Mouse (Mus musculus): Measurements from ENCODE around the gene Cd244a.
A peak's percentile ranks its signal among the peaks of the same experiment; 100 is the strongest.

Cd244a gene

DNA sequence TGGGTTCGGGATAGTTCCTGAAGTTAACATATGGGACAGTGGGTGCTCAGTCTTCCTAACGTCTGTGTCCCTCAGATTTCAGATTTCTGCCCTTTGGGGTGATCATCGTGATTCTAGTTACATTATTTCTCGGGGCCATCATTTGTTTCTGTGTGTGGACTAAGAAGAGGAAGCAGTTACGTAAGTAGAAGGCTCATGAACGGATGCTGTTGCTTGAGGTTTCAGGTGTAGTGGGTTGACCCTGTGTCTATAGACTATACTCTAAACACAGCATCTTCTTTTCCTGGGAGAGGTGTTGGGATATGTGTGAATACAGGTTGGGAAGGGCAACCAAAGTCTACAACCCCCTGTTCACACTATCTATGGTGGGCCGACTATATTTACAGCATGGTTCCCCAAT is 18.2 kb downstream of the Cd244a start:
- DNase-seq (ENCODE audit: low spot score) = no peak

DNA sequence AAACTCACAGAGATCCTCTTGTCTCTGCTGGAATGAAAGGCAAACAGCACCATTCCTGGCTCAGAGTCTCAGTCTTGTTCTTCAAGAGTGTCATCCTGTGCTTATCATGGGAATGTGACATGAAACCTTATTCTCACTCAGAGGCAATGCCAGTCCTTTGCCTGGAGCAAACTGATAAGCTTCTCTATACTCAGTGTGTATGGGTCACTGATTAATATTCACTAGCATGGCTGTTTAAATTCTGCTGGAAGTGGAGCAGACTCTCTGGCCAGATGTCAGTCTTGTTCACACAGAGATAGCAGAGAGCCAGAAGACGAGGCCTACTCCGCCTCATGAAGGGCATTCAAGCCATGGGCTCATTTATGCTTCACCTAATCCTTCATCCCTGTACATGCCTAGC is 25.6 kb downstream of the Cd244a start:
- no peak for DNase-seq (ENCODE audit: low spot score)

DNA sequence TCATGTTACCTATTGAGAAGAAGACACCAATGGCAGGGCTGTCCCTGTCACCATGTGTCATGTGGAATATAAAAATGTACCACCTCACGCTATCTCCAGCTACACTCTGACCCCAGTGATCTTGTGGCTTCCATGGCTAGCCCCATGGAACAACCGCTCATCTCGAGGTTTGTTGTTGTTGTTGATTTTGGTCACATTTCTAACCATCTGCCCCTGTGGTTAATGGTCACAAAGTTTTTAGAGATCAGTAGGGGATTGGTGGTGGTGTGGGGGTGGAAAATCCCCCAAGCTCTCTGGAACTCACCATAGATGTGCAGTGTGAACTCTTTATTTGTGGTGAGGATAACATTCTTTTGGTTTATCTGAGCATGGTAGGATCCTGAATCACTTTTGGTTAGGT is 45.7 kb downstream of the Cd244a start:
- DNase-seq (ENCODE audit: low spot score) = no peak

DNA sequence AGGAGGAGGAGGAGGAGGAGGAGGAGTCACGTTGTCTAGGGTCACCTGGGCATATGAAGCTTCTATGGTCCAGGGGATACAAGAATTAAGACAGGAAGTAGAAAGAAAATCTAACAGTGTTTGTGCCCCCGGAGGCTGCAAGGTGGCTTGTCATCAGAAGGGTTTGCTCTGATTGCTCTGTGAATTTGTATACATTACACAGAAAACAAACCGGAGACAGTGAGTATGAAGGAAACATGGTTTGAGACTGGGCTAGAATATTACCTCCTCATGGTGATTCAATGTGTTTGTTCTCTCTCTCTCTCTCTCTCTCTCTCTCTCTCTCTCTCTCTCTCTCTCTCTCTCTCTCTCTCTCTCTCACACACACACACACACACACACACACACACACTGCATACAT is 47.7 kb downstream of the Cd244a start:
- no peak for DNase-seq (ENCODE audit: low spot score)

DNA sequence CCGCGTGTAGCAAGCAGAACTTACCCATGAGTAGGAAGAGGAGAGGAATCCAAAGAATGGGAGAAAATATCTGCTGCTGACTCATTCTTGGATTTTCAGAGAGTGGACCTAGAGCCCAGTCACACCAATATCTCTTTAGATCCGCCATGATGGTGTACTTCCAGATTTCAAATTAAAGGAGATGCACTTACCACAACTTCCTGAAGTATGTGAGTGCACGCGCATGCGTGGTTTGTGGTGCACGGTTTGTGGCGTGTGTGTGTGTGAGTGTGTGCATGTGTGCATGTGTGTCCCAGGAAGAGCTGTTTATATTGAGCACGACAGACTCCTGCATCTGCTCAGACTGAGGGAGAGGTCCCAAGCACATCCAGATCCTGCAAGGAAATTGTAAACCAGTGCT is 48.2 kb downstream of the Cd244a start, which contains the start of gene Ly9:
Gene Ly9, minus strand, starts transcription at position 235 of the 400 bp plus-strand sequence.
- DNase-seq (ENCODE audit: low spot score) = peak; percentile 53

DNA sequence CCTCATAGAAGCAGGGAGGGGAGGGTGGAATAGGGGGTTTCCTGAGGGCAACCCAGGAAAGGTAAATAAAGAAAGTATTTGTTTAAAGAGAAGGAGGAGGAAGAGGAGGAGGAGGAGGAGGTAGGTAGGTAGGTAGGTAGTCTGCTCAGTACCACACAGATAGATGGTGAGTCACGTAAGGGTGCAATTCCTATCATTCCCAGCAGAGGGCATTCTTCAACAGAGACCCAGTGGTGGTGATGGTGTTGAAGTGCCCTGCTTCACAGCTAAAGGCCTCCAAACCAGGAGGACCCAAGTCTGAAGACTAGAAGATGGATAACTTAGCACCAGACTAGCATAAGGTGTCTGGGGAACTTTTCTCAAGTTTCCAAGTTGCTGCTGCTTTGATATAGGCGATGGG is 51.0 kb downstream of the Cd244a start:
- DNase-seq (ENCODE audit: low spot score) = peak; percentile 8

DNA sequence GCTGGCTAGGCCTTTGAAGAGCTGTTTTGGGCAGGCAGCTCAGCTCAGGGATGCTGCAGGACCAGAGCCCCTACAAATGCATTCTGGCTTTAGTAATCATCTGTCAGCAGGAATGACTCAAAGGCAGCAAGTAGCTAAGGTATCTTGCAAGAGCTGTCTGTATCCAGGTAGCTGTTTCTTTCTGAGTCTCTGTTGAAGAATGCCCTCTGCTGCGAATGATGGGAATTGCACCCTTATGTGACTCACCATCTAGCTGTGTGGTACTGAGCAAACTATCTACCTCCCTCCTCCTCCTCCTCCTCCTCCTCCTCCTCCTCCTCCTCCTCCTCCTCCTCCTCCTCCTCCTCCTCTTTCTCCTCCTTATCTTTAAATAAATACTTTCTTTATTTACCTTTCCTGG is 51.8 kb downstream of the Cd244a start:
- no peak for DNase-seq (ENCODE audit: low spot score)

DNA sequence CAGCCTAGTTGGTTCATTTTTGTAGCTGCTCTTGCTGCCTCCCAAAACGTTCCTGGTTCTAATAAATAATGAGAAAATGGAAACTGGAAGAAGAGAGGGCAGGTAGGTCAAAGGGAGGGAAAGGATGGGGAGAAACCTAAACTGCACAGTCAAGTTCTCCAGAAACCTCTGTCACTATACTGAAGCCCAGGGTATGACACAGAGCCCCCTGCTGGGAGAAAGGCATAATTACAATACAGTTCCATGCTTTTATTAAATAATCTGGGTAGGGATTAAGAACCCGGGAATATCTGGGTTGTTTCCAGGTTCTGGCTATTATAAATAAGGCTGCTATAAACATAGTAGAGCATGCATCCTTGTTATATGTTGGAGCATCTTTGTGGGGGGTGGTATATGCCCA is 55.0 kb downstream of the Cd244a start:
- peak; percentile 15 for DNase-seq (ENCODE audit: low spot score)

DNA sequence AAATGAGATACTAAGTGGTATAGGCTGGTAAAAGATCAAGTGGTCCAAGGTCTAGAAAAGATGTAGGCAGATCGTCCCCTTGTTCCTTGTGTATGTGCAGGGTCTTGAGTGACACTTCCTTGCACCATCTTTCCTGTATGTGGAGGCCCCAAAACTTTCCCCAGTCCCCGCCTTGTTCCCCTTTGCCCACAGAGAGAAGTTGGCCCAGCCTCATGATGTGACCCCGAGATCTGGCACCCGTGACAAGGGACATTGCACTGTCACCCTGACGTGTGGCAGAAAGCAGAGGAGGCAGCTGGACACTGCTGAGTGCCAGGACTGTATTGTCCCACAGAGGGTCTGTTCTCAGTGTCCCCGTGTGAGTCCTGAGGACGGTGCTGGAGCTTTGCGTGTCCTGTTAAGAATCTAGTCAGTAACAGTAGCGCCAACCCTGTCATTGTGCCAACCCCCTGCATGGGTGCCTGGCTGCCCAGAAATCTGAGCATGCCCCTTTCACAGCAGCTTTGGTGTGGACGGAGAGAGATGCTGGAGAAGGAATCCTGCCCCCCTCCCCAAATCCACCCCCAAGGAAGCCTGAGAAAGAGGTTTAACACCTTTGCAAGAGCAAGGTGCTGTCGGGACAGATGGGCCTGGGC is 58.0 kb downstream of the Cd244a start:
- peak; percentile 25 for DNase-seq (ENCODE audit: low spot score)

DNA sequence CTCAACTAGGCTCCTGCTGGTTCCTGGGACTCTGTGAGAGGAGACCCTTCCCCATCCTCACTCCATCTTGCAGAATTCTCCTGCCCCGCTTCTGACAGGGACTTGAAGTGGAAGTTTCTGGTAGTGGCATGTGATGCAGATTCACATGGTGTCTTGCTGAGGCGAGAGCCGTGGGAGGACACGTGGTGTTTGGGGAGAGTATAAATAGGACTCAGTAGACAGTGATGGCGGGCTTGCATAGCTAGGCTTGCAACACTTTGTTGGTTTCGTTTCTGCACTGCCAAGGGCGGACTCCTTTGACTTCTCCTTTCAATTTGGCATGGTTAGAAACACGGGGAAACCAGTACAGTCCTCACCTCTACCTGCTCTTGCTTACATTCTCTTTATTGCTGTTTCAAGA is 60.0 kb downstream of the Cd244a start:
- DNase-seq (ENCODE audit: low spot score) = peak; percentile 68

DNA sequence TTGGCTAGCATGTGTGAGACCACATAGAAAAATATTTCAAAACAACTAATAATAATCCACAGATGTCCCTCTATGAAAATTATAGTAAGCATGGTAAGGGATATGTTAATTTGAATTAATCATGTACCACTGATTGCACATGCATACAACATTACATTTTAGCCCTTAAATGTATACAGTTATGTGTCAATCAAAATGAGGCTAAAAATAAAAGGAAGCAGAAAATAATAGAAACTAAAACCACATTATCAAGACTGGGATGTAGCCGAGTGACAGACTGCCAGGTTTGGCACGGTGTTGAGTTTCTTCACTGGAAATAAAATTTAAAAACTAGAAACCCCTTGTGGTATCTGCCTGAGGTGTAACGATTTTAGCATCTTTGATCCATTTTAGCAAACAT is 60.7 kb downstream of the Cd244a start:
- DNase-seq (ENCODE audit: low spot score) = no peak

DNA sequence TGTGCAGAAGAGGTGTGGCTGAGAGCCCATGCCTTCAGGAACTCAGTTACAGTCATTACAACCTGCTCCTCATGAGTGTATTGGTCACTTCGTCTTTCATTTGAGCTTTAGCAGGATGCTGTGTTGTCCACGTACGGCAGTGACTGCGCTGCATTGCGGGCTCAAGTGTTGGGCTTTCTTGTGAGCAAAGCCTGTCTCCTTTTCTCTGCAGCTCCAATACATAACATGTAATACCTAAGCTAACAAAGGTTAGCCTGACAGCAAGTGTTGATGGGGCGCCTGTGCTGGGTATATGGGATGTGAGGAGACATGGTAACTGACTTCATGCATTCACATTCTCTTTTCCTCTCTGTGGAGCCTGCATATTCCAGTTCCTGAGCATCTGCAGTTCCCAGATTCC is 61.1 kb downstream of the Cd244a start:
- no peak for DNase-seq (ENCODE audit: low spot score)

DNA sequence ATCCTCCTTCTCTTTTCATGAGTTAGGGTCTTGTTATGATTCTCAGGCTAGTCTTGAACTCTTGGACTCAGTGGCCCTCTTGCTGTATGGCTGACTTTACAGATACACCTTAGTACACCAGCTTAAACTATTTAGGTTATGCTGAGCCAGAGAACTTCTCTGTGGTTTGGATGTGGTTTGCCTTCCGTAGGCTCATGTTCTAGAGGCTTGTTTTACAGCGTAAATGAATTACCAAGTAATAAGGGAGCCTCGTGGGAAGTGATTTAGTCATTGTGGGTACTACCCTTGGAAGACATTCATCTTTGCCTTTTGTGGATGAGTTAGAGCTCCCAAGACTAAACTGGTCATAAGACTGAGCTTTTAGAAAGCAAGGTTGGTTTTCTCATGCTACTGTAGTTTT is 68.8 kb downstream of the Cd244a start:
- DNase-seq (ENCODE audit: low spot score) = no peak

DNA sequence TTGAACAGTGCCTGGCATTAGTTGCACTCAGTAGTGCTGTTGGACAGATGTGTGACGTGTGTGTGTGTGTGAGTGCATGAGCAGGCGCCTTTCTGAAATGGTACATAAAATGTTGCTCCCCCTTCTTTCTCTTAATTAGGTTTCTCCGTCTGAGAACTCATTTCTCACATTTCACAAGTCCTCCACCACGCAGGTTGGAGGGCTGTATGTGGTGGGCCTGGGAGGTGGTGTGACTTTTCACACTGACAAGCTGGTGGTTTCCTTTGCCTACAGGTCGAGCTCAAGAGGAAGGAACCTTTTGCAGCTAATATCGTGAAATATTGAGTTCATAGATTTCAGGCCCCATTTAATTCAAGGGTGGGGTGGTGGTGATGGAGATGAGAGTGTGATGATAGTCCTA is 70.2 kb downstream of the Cd244a start:
- DNase-seq (ENCODE audit: low spot score) = no peak

DNA sequence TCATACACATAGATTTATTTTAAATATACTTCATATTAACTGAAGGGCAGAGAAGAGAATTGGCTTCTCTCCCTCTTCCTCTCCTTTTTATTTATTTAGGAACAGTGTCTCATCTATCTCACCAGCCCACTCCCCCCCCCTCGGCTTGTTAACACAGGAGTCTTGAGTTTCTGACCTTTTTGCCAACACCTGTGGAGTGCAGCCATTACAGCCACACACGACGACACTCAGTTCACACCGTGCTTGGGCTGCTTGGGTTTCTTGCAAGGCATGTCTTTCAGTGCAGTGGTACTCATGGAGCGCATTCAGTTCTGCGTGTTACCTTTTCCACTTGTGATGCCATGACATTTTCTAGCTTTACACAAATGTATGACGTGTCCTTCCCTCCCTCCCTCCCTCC is 71.0 kb downstream of the Cd244a start:
- no peak for DNase-seq (ENCODE audit: low spot score)

DNA sequence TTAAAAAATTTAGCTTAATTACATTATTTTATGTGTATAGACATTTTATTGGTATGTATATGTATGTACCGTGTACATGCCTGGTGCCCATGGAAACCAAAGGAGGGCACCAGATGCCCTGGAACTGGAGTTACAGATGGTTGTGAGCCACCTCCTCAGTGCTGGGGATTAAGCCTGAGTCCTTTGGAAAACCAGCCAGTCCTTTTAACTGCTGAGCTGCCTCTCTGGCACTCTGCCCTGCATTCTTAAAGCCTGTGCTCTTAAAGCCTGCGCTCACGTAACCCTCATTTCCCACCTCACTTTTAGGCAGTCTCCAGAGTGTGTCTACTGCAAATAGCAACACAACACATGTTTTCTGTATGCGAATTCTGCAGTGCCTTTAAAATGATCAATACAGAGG is 71.9 kb downstream of the Cd244a start:
- DNase-seq (ENCODE audit: low spot score) = no peak

DNA sequence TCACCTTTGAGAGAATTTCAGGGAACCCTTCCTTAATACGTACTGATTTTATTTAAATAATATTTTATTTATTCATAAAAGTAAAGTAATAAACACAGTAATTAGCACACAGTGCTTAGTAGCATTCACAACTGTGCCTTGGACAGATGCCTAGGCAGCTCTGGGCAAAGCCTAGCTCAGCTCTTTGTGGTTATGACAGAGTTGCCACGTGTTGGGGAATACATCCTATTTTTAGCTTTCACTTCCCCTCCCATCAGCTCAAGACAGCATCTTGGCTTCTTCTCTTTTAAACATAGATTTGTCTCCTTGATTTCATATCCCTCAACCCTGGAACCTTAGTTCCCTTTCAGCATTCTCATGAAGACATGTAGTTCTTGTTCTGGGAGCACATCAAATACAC is 72.5 kb downstream of the Cd244a start:
- peak; percentile 44 for DNase-seq (ENCODE audit: low spot score)

DNA sequence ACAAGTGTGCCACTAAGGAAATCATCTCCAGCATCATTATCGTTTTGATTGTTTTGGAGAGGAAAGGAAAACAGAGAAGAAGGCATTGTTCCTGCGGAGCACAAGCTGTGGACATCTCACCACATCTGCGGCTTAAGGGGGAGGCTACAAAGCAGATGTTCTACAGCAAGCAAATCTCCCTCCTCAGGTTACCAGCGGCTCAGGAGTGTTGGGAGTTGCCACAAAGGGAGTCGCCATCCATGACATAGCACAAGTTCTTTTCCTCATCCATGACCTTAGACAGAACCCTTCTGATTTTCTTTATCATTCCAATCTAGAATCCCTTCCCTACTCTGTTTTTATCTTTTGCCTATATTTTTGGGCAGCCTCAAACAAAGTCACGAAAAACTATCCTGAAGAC is 76.7 kb downstream of the Cd244a start:
- DNase-seq (ENCODE audit: low spot score) = no peak

DNA sequence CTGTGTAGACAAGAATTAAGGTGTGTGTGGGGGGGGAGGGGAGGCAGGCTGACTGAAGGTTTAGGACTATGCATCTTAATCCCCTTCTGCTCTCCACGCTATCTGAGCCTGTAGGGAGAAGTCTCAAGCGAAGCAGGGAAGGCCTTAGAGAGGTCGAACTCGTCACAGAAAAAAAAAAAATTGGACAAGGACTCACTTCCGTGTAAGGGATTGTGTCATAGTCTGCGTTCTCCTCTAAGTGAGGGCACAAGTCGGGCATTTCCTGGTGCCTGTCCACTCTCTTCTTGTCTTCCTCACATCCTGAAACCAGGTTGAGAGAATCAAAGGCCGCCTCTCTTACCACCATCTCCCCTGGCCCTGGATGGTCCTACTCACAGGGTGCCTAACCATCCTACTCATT is 78.1 kb downstream of the Cd244a start:
- no peak for DNase-seq (ENCODE audit: low spot score)

DNA sequence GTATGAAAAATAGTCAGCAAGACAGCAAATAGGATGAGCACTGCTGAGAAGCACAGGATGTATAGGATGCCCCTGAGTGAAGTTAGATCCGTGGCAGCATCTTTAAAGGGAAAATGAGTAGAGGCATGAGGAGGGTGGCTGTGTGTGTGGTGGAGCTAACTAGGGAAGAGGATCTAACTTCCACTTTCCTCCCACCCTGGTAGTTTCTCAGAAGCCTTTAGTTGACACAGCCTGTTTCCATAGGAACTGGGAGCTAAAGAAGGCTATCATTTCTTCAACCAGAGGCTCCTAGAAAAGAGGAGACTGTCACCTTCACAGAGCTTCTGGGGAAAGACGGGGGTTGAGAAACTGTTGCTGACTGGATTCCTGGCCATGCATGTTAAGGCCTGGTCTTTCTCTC is 79.7 kb downstream of the Cd244a start:
- no peak for DNase-seq (ENCODE audit: low spot score)

DNA sequence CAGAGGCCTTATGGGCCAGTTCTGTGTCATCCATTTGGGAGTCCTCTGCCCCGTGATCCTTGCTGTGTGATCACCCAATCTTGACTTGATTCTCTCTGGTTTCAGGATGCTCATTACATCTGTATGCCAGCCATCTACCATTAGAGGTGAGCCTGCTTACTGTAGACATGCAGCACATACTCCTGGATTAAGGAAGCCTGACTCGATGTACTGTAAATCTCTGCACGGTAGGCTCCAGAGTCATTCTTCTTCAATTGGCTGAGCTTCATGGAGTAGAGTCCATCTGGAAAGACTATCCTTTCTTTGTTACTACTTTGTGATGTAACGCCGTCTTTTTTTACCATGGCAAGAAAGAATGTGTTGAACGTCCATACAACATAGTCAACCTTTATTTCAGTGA is 81.8 kb downstream of the Cd244a start:
- DNase-seq (ENCODE audit: low spot score) = no peak

DNA sequence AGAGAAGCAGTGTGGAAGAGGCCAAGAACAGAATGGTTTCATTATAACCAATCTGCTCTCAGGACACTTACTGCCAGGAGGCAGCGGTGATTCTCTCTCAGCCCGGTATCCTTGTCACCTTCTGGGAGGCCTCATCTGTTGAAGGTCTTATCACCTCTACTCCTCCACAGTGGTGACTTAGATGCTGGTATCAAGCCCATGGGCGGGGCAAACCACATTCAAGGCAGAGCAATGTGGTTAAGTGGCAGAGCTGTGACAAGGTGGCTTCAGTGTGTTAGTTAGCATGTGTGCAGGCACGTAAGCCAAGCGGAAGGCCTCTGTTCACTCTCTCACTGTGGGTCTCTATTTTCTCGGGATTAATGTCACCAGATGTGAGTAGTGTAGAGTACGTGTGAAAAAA is 84.6 kb downstream of the Cd244a start:
- no peak for DNase-seq (ENCODE audit: low spot score)

DNA sequence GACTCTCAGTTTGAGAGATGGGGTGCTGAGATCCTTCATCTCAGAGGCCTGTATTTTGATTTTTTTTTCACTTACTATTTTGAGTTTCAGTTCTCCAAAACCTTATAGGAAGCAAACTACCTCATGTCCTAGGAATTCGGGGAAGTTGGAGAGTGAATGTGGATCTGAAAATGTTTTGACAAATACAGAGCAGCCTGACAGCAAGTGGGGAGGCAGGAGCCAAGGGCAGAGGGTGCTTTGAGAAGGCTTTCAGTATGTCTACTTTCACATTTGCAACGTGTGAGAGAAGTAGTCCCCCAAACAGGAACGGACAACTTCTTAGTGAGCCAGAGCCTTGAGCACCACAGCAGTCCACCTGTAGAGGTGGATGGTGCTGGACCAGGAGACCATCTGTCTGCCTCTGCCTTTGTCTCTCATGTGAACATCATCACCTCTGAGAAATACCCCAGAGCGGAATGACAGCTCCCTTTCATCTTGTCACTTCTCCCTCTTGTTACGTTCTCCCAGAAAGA is 87.5 kb downstream of the Cd244a start:
- DNase-seq (ENCODE audit: low spot score) = no peak

DNA sequence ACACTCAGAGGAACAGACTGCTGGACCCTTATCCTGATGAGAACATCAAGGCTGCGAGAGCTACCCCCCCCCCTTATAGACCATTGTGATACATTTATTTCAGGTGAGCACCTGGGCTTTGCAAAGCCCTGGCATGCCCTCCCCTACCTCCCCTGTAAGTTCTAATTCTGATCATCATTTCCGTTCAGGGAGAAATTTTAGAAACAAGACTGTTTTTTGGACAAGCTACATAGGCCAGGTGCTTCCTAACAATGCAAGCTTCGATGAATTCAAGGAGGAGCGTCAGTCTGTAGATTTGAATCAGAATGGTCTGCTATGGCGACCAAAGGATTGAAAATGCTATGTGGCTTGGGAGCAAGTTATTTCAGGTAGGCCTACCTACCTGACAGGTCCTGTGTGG is 88.7 kb downstream of the Cd244a start:
- DNase-seq (ENCODE audit: low spot score) = no peak

DNA sequence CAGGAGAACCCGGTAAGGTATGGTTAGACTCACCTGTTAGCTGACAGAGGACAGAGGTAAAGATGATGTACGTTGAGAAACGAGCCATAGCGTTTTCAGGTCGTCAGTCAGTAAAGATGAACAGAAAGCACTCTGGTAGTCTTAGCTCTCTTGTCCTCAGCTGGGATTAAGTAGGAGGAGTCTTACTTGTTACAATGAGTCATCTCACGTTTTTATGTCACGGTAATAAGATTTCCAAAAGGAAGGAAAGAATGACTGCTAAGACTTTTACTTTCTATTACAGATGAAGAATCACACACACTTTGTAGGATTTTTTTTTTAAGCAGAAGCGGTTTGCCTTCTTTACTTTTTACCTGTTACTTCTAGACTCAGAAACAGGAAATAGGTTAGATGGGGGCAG is 89.8 kb downstream of the Cd244a start:
- no peak for DNase-seq (ENCODE audit: low spot score)

Data from lung, postnatal 25 days (tissue).